Mouse (Mus musculus) cerebellum, adult 9-10 months (tissue): Measurements from ENCODE around the gene Naa30.
"Not testable (repeated sequence)": the region's sequence is repeated elsewhere in the genome, so short reads cannot be mapped to it uniquely, and the experiment has no call there.

Experiments used
- DNase-seq: peaks from one replicate; pipeline ENCODE4 v3.0.0; 2022

Naa30 gene

DNA sequence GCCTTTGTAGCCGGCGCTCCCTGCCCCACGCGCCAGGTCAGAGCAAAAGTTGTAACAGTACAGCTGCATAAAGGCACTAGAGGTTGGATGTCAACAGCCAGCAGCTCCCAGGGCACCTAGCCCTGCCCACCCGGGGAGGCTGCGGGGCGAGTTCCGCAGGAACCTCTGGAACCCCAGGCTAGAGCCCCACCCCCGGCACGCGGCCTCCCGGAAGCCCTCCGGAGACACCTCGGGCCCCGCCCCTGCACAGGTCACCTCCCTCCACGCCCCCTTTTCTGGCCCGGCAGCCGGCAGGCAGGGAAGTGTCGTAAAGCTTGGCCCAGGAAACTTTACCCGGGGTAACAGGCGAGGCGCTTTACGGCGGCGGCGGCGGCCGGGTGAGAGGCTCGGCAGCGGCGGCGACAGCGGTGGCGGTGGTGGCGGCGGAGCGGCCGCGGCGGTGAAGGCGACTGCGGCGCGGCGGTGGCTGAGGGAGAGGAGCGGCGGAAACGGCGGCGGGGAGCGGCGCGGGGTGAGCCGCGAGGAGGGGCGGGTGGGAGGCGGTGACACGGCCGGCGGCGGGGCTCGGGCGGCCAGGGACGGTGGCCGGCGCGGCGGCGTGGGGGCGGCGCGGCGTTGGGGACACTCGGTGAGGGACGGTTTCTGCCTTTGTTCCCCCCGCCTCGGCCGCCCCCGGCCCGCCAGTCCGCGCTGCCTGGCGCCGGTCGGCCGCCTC is at the start of gene Naa30:
Gene Naa30 (plus strand): TSS at position 360 of the 715 bp plus-strand sequence.
- peak; percentile 96 for DNase-seq

DNA sequence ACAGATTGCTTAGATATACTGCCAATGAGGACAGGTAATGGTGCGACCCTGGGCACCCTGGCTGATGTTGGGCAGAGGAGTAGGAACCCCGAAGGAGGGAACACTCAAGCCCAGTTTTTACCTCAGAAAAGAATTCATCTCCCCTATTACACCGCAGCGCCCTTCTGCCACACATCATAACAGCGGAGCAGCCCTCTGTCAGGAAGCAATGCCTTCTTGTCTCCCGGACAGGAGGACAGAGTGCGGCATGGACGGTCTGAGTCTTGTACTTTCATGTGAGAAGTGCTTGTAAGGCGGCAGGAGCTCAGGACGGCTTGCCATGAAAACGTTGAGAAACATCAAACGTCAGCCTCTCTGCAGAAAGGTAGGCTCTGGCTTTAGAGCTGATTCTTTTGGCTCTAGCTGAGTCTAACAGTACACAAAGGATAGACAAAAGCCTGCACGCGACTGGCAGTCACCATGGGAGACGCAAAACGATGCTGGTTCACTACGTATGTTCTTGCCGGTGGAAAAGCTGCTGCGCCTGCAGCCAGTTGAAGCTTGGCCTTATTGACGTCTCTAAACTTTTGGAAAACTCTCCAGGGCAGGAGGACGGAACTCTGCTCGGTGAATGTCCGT is 44.8 kb upstream of the Naa30 start:
- no peak for DNase-seq

DNA sequence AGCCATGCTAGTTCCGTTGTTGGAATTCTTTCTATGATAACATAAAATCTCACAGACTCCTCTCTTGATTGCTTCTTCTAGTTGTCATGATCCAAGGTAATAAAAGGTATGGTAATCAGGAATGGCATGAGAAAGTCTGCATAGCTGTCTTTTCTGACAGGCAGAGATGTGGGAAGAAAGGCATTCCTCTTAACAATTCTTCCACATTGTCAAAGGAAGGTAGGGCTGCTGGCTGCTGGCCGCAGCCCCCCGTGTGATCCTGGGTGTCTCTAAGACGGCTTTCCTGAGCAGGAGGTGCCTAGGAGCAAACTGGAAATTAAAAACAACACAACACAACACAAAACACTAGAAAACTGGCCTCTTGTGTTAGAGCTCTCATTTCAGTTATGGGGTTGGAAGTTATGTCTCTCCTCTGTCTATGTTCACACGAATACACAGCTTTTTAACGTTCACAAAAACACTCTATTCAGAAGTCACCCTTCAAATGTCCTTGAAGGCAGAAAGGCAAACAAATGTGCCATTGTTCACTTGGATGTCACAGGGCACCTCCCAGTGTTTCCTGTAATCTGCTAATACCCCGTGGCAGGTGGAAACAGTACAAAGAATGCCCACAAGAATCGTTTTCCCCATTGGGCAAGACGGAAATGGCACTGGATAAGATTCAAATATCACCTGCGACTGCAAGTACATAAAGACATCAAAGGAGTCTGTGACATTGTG is 43.3 kb upstream of the Naa30 start:
- DNase-seq, result no peak

DNA sequence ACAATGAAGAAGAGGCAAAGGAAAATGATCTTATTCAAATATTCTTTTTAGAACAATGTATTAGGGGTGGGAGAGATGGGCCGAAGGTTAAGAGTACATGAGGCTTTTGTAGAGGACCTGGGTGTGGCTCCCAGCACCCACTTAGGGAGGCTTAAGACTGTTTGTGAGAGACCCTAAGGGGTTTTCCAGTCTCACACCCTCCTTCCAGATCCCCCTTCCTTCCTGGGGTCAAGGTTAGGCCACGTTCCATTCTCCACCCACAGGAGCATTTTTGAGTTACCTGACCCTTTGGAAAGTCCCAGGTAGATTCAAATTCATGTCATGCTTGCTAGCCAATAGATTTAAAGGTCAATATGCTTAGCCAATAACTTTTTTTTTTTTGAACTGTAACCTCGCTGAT is 39.6 kb upstream of the Naa30 start:
- no peak for DNase-seq

GRCm38 (mm10) chr14:49138171-49138570 is 33.9 kb upstream of the Naa30 start:
- DNase-seq, result no peak

GRCm38 (mm10) chr14:49140756-49141155 is 31.3 kb upstream of the Naa30 start:
- DNase-seq, result no peak

DNA sequence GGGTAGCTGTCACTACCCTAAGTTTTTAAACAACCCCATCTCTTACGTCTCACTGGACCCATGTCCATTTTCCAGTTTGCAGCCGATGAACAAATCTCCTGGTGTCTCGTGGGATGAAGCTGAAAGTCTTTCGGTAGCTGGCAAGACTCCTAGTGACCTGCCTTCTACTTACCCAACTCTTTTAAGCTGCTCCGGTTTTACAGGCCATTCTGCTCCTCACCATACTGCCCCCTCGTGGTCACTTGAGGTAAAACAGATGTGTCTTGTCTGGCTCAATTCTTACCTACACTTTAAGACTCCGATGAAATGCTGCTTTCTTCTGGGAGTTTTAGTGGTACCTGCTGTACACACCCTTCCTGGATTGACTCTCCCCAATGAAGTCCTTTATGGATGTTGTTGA is 18.2 kb upstream of the Naa30 start:
- DNase-seq, result peak; percentile 68

- no peak for DNase-seq
Measured at GRCm38 (mm10) chr14:49155572-49155971, 16.5 kb upstream of the Naa30 start.

- no peak for DNase-seq
Measured at GRCm38 (mm10) chr14:49158143-49158925, 13.7 kb upstream of the Naa30 start.

- DNase-seq, result peak; percentile 24
Measured at GRCm38 (mm10) chr14:49171286-49171685, 740 bp upstream of the Naa30 start.

DNA sequence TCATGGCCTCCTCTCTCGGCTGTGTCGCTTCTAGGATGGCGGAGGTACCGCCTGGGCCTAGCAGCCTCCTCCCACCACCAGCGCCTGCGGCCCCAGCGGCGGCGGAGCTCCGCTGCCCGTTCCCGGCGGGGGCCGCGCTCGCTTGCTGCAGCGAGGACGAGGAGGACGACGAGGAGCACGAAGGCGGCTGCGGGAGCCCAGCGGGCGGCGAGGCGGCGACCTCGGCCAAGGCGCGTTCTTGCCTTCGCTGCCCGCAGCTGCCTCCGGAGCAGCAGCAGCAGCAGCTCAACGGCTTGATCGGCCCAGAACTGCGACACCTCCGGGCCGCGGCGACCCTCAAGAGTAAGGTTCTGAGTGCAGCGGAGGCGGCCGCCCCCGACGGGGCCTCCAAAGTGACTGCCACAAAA is 559 bp downstream of the Naa30 start:
- DNase-seq, result peak; percentile 26

- DNase-seq, result no peak
Measured at GRCm38 (mm10) chr14:49173290-49174135, 1.5 kb downstream of the Naa30 start.

DNA sequence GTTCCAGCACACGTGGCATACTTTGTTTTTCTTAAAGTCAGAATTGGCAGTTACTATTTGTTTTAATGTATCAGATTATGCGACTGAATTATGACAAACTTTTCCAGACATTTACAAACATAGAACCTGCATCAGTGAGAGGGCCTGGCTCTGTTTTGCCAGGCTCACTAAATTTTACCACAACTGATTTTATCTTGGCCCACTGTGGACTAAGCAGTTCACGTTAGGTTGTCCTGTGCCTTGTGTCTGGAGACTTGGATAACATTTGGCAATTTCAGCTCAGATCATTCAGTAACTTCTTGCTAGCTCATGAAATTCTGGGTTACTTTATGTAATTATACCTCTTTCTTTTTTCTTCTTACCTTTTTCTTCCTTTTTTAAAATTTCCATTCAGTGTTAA is 7.7 kb downstream of the Naa30 start:
- DNase-seq, result no peak

DNA sequence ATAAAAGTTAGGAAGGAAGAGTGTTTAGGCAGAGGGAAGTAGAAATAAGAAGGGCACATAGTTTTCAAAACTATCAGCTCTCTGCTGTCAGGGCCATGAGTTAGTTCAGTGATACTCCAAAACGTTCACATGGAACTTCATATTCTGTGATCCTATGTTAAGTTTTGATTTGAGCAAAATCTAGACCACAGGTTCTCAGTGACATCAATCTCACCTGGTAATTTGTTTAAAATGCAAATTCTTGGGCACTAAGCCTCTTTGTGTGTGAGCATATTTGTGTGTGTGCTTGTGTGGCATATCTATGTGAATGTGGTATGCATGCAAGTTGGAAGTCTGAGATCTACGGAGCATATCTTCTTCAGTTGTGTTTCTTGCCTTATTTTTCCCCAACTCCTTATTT is 14.2 kb downstream of the Naa30 start:
- DNase-seq, result no peak

GRCm38 (mm10) chr14:49197031-49197527 is 25.1 kb downstream of the Naa30 start:
- DNase-seq, result no peak

- no peak for DNase-seq
Measured at GRCm38 (mm10) chr14:49201073-49201778, 29.2 kb downstream of the Naa30 start.

DNA sequence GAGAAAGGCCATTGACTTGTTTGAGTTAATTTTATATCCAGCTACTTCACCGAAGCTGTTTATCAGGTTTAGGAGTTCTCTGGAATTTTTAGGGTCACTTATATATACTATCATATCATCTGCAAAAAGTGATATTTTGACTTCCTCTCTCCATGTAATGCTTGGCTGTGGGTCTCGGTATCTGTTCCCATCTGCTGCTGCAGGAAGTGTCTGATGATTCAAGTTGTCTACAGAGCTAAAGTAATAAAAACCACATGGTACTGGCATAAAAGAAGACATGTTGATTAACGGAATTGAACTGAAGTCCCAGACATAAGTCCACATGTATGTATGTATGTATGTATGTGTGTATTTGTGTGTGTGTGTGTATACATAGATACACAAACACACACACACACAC is 38.2 kb downstream of the Naa30 start:
- DNase-seq, result not testable (repeated sequence)

DNA sequence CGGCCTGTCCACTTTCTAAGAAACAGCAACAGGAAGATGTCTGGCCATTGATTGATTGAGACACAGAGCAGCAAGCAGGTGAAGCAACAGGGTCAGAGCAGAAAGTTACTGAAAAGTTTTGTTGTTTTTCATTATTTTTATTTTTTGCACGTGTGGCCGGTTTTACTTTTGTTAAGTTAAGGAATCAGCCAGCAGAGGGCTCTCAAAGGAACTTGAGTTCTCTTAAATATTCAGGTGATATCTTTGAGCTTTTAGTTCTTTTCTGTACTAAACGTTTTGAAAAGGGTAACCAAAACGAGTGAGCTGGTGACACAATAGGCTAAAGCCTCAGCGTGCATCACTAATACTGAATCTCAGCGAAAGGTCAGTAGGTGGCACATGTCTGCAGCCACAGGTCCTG is 46.7 kb downstream of the Naa30 start:
- no peak for DNase-seq

DNA sequence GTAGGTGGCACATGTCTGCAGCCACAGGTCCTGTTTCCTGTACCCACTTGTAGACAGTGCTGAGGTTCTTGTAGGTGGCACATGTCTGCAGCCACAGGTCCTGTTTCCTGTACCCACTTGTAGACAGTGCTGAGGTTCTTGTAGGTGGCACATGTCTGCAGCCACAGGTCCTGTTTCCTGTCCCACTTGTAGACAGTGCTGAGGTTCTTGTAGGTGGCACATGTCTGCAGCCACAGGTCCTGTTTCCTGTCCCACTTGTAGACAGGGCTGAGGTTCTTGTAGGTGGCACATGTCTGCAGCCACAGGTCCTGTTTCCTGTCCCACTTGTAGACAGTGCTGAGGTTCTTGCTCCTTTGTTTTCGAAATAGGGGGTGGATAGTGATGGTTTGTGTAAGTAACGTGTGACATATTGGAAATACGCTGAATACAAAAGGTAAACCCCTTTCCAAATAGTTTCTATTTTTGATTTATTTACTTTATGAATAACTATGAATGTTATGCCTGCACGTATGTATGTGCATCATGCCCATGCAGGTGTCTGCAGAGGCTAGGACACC is 47.5 kb downstream of the Naa30 start:
- DNase-seq, result not testable (repeated sequence)

- DNase-seq, result no peak
Measured at GRCm38 (mm10) chr14:49221771-49222170, 49.7 kb downstream of the Naa30 start.

- DNase-seq, result no peak
Measured at GRCm38 (mm10) chr14:49226471-49226870, 54.4 kb downstream of the Naa30 start.
